Mouse (Mus musculus): ENCODE measurements around the gene Stra8. TPM values are rescaled to one million over a fixed set of nuclear protein-coding genes. Genes with fewer than 3 reads are reported as not detected.

The Stra8 gene
- polyA plus RNA-seq, 1 experiment from 2014 or later = 0.30 TPM

Other genes with a start within 250 kb of the Stra8 start
- 4.4 and 7.9 TPM in 2 replicates for gene Agbl3, start 139.7 kb upstream of the Stra8 start, polyA plus RNA-seq (2015; fragmentation: Nextera tagmentation; extraction: Ambion mirVana)
- gene Tmem140, start 57.0 kb upstream of the Stra8 start, polyA plus RNA-seq (2015; fragmentation: Nextera tagmentation; extraction: Ambion mirVana) = 2.5 TPM in 2 replicates
- gene Cyren, start 42.1 kb upstream of the Stra8 start, polyA plus RNA-seq (2015; fragmentation: Nextera tagmentation; extraction: Ambion mirVana) = 9.0 and 9.7 TPM in 2 replicates
- gene Wdr91, start 9.3 kb upstream of the Stra8 start, polyA plus RNA-seq (2015; fragmentation: Nextera tagmentation; extraction: Ambion mirVana) = 8.3 and 9.5 TPM in 2 replicates
- 0.79 and 1.7 TPM in 2 replicates for gene Slc23a4, start 68.2 kb downstream of the Stra8 start, polyA plus RNA-seq (2015; fragmentation: Nextera tagmentation; extraction: Ambion mirVana)
- 18.1 and 19.2 TPM in 2 replicates for gene Cnot4, start 213.6 kb downstream of the Stra8 start, polyA plus RNA-seq (2015; fragmentation: Nextera tagmentation; extraction: Ambion mirVana)